Mouse (Mus musculus) adrenal gland, adult 18-20 months (tissue): Measurements from ENCODE around the gene Artn. TPM values are rescaled to one million over a fixed set of nuclear protein-coding genes. Genes with fewer than 3 reads are reported as not detected.

Source experiments
- DNase-seq, 2 experiments: peaks; one replicate each; pipeline ENCODE4 v3.0.0; 2021 to 2022; ENCODE audit warnings: low spot score in 2 of 2
- total RNA-seq, 2 experiments: library from RNA; stranded (reverse); gene quantifications; 1 replicate in 1 of 2; 2 replicates in 1 of 2; pipeline ENCODE4 v1.2.3; 2021

Gene Artn
- total RNA-seq, 2 experiments from 2014 or later: 0.38 TPM; not detected in 1

GRCm38 (mm10) chr4:117921358-117921757 lies 8.2 kb downstream of the Artn start:
- no peak for DNase-seq

- DNase-seq: no peak
Observed at GRCm38 (mm10) chr4:117918762-117919161, 10.8 kb downstream of the Artn start.

- no peak for DNase-seq
Observed at GRCm38 (mm10) chr4:117918261-117918660, 11.3 kb downstream of the Artn start.

- DNase-seq: no peak
Observed at GRCm38 (mm10) chr4:117917847-117918246, 11.7 kb downstream of the Artn start.

- DNase-seq: no peak
Observed at GRCm38 (mm10) chr4:117917402-117917801, 12.2 kb downstream of the Artn start.

GRCm38 (mm10) chr4:117916386-117916785 lies 13.2 kb downstream of the Artn start:
- no peak for DNase-seq

GRCm38 (mm10) chr4:117915489-117916105 lies 14.0 kb downstream of the Artn start:
- DNase-seq: no peak

GRCm38 (mm10) chr4:117914591-117915442 lies 14.7 kb downstream of the Artn start, which contains the start of gene Ipo13:
TSS of gene Ipo13 (minus strand) at chr4:117914999.
- DNase-seq: peak; percentile 85 to 89

- no peak for DNase-seq
Observed at GRCm38 (mm10) chr4:117914031-117914430, 15.5 kb downstream of the Artn start.

- DNase-seq: no peak
Observed at GRCm38 (mm10) chr4:117913421-117913820, 16.1 kb downstream of the Artn start.

GRCm38 (mm10) chr4:117912685-117913273 lies 16.8 kb downstream of the Artn start:
- DNase-seq: no peak

GRCm38 (mm10) chr4:117912131-117912561 lies 17.4 kb downstream of the Artn start:
- no peak for DNase-seq

GRCm38 (mm10) chr4:117908834-117909453 lies 20.6 kb downstream of the Artn start:
- no peak for DNase-seq

- no peak for DNase-seq
Observed at GRCm38 (mm10) chr4:117906196-117906595, 23.4 kb downstream of the Artn start.

GRCm38 (mm10) chr4:117904761-117905160 lies 24.8 kb downstream of the Artn start:
- no peak for DNase-seq

GRCm38 (mm10) chr4:117904094-117904493 lies 25.5 kb downstream of the Artn start:
- DNase-seq: no peak

GRCm38 (mm10) chr4:117898111-117898510 lies 31.5 kb downstream of the Artn start:
- DNase-seq: no peak

GRCm38 (mm10) chr4:117896031-117896430 lies 33.5 kb downstream of the Artn start:
- DNase-seq: no peak

- DNase-seq: no peak
Observed at GRCm38 (mm10) chr4:117895339-117895738, 34.2 kb downstream of the Artn start.

- DNase-seq: no peak
Observed at GRCm38 (mm10) chr4:117894601-117895000, 35.0 kb downstream of the Artn start.

- peak; percentile 58 to 66 for DNase-seq
Observed at GRCm38 (mm10) chr4:117893376-117893775, 36.2 kb downstream of the Artn start.
